Mouse (Mus musculus): ENCODE results near the gene Gm10322. TPM values are rescaled to one million over a fixed set of nuclear protein-coding genes. Genes with fewer than 3 reads are reported as not detected.

The Gm10322 gene
- total and polyA plus RNA-seq, 3 experiments, result not detected

DNA sequence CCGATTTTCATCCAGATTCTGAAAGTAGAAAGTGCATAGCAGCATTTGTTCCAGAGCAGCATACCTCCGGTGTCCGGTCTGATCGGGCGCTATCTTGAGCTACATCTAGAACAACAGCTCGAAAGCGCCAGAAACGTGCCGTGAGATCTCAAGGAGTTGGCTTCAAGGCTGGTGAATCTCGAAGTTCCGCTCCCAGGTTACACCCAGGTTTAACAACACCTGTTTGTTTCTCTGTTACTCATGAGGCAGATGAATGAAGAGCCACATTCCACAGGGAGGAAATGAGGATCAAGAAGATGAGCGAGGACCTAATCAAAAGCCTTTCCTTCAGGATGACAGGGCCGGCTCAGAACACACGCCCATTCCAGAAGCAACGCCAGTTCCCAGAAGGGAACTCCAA, 29.0 kb upstream of the Gm10322 start:
- Histone ChIP-seq H3K4me1 (ENCODE audit: control insufficient read depth in 1 of 2, insufficient read depth in 2 of 2) (peaks cover 10 to 18% of the 10 kb centered on the region in 2 experiments), H3K4me3 (replicated peaks in 1 of 3; ENCODE audit: low read depth in 2 of 3, low read length in 2 of 3, poor library complexity in 1 of 3) (no peak overlapping the region), H3K9ac (ENCODE audit: insufficient read depth, low read depth) (no peak overlapping the region), H3K9me3 (replicated peaks; ENCODE audit: low read length) (no peaks in the 10 kb centered on the region), H3K4me2 (ENCODE audit: insufficient read depth, low read depth, poor library complexity, severe bottlenecking) (no peak overlapping the region), H3K36me3 (replicated peaks in 1 of 2; ENCODE audit: control insufficient read depth in 1 of 2, insufficient read depth in 1 of 2, low read length in 1 of 2) (peaks cover 0 to 13% of the 10 kb centered on the region in 2 experiments), H3K27me3 (replicated peaks) (no peaks in the 10 kb centered on the region), H3K79me2 (replicated peaks; ENCODE audit: control insufficient read depth, extremely low read depth, insufficient read depth, poor library complexity, severe bottlenecking) (no peaks in the 10 kb centered on the region), H3K27ac (ENCODE audit: insufficient read depth, low read depth) (no peak overlapping the region)
- no peak for DNase-seq (ENCODE audit: extremely low read depth)
- in situ Hi-C loops (cut with MboI; ENCODE audit: low pct_ligation_motif_present, low pct_unique_long_range_greater_than_20kb, low sequenced_read_pairs) (no loop called here), dilution Hi-C loops (cut with MboI; ENCODE audit: extremely low pct_ligation_motif_present, extremely low pct_unique_long_range_greater_than_20kb, low sequenced_read_pairs) (no loop called here)
- TF ChIP-seq CTCF (conservative IDR thresholded peaks at IDR 0.05 in 1 of 2, IDR thresholded peaks at IDR 0.05 in 1 of 2; ENCODE audit: low read depth in 2 of 2, low read length in 2 of 2) (no peak), EP300 (IDR thresholded peaks at IDR 0.05; ENCODE audit: low read length) (no peak), RCOR1 (conservative IDR thresholded peaks at IDR 0.05; ENCODE audit: low read depth, low read length) (no peak), TCF12 (IDR thresholded peaks at IDR 0.05; ENCODE audit: low read depth, low read length) (no peak), MXI1 (IDR thresholded peaks at IDR 0.05; ENCODE audit: low read depth, low read length) (no peak), MAX (IDR thresholded peaks at IDR 0.05; ENCODE audit: low read length) (no peak), ZC3H11A (IDR thresholded peaks at IDR 0.05; ENCODE audit: low read depth, low read length) (no peak), JUND (conservative IDR thresholded peaks at IDR 0.05; ENCODE audit: low read depth, low read length) (no peak), NELFE (IDR thresholded peaks at IDR 0.05; ENCODE audit: low read depth, low read length) (no peak), MEF2A (IDR thresholded peaks at IDR 0.05; ENCODE audit: borderline replicate concordance, low read depth, low read length) (no peak), KAT2A (IDR thresholded peaks at IDR 0.05; ENCODE audit: insufficient replicate concordance, low read length) (no peak), JUN (IDR thresholded peaks at IDR 0.05; ENCODE audit: insufficient read depth, low read depth, low read length) (no peak)

DNA sequence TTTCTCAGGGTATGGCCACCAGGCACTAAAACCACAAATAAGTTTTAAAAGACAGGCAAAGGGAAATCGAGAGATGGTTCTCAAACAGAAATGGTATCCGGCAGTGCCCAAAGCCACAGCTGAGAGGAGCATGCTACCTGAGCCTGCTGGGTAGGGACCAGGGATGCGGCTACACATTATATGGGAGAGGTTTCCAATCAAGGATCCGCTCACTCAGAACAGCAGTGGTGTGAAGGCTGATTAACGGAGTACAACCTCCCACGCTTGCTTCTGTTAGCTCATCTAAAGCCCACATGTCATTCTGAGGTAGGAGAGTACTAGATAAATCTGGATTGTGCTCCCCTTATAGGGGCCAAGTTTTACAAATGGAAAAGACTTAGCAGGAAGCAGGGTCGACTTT, 27.7 kb upstream of the Gm10322 start:
- in situ Hi-C loops (cut with MboI; ENCODE audit: low pct_ligation_motif_present, low pct_unique_long_range_greater_than_20kb, low sequenced_read_pairs) (no loop called here), dilution Hi-C loops (cut with MboI; ENCODE audit: extremely low pct_ligation_motif_present, extremely low pct_unique_long_range_greater_than_20kb, low sequenced_read_pairs) (no loop called here)
- Histone ChIP-seq H3K9me3 (replicated peaks; ENCODE audit: low read length) (no peaks in the 10 kb centered on the region), H3K27ac (ENCODE audit: insufficient read depth, low read depth) (no peak overlapping the region), H3K4me3 (replicated peaks in 1 of 3; ENCODE audit: low read depth in 2 of 3, low read length in 2 of 3, poor library complexity in 1 of 3) (no peak overlapping the region), H3K4me2 (ENCODE audit: insufficient read depth, low read depth, poor library complexity, severe bottlenecking) (no peak overlapping the region), H3K36me3 (replicated peaks in 1 of 2; ENCODE audit: control insufficient read depth in 1 of 2, insufficient read depth in 1 of 2, low read length in 1 of 2) (peaks cover 0 to 6% of the 10 kb centered on the region in 2 experiments), H3K4me1 (ENCODE audit: control insufficient read depth in 1 of 2, insufficient read depth in 2 of 2) (peaks cover 10 to 20% of the 10 kb centered on the region in 2 experiments), H3K9ac (ENCODE audit: insufficient read depth, low read depth) (no peak overlapping the region), H3K27me3 (replicated peaks) (no peaks in the 10 kb centered on the region), H3K79me2 (replicated peaks; ENCODE audit: control insufficient read depth, extremely low read depth, insufficient read depth, poor library complexity, severe bottlenecking) (no peaks in the 10 kb centered on the region)
- no peak for DNase-seq (ENCODE audit: extremely low read depth)
- TF ChIP-seq SIN3A (IDR thresholded peaks at IDR 0.05; ENCODE audit: low read length) (no peak), MAX (IDR thresholded peaks at IDR 0.05; ENCODE audit: low read length) (no peak), CHD2 (IDR thresholded peaks at IDR 0.05; ENCODE audit: low read length) (no peak), ZNF384 (IDR thresholded peaks at IDR 0.05; ENCODE audit: low read depth, low read length) (no peak), CHD1 (IDR thresholded peaks at IDR 0.05; ENCODE audit: low read depth, low read length) (no peak), MXI1 (IDR thresholded peaks at IDR 0.05; ENCODE audit: low read depth, low read length) (no peak), MAZ (IDR thresholded peaks at IDR 0.05; ENCODE audit: low read depth, low read length) (no peak), ETS1 (conservative IDR thresholded peaks at IDR 0.05; ENCODE audit: low read depth, low read length) (no peak), KAT2A (IDR thresholded peaks at IDR 0.05; ENCODE audit: insufficient replicate concordance, low read length) (no peak), USF1 (IDR thresholded peaks at IDR 0.05; ENCODE audit: low read depth, low read length) (no peak), NELFE (IDR thresholded peaks at IDR 0.05; ENCODE audit: low read depth, low read length) (no peak), MYC (IDR thresholded peaks at IDR 0.05; ENCODE audit: low read depth, low read length) (no peak), BHLHE40 (IDR thresholded peaks at IDR 0.05; ENCODE audit: low read depth, low read length) (no peak), IRF4 (IDR thresholded peaks at IDR 0.05; ENCODE audit: low read depth, low read length) (no peak), NRF1 (IDR thresholded peaks at IDR 0.05; ENCODE audit: low read depth, low read length) (no peak), RAD21 (IDR thresholded peaks at IDR 0.05; ENCODE audit: low read depth, low read length) (no peak), RCOR1 (conservative IDR thresholded peaks at IDR 0.05; ENCODE audit: low read depth, low read length) (no peak), POLR2AphosphoS2 (IDR thresholded peaks at IDR 0.05; ENCODE audit: low read depth, low read length) (no peak), TCF12 (IDR thresholded peaks at IDR 0.05; ENCODE audit: low read depth, low read length) (no peak)
